Mouse (Mus musculus) spleen, postnatal 14 days (tissue): ENCODE results near the gene Pdzrn3.

ENCODE experiments used
- DNase-seq, 2 experiments: peaks; one replicate each; pipeline ENCODE4 v3.0.0; 2021 to 2022; ENCODE audit warnings: low spot score in 2 of 2

Gene Pdzrn3

DNA sequence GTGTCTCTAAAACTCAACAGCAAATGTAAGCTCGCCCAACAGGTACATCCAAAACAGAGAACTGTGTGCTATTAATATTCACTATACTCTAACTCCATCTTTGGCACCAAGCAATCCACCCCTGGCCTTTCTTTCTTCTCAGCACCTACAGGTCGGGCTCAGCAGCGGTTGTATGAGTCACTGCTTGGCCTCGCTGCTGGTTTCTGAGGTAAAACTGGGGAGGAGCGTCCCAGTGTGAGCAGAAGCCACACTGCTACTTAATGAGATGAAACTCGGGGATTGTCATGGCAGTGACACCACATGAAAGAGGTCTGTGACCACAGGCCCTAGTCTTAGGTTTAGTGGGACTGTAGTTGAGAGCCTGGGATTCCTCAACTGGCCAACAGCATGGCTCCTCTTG lies 120.3 kb downstream of the Pdzrn3 start:
- no peak for DNase-seq

DNA sequence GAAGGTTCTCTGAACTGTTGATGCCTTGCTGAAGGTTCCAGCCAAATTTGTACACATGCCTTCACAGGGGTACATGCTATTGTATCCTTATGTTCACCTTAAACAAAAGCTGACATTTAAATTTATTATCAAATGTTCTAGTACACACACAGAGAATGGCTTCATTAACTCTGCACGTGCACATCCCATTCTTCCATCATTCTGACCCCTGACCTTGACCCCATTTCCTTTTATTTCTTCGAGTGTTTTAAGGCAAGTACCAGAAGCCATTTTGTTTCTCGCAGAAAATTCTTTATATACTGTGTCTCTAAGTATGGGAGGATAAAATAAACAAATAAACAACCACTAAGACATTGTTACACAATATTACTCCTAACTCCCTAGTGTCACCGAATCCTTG lies 123.0 kb downstream of the Pdzrn3 start:
- no peak for DNase-seq

DNA sequence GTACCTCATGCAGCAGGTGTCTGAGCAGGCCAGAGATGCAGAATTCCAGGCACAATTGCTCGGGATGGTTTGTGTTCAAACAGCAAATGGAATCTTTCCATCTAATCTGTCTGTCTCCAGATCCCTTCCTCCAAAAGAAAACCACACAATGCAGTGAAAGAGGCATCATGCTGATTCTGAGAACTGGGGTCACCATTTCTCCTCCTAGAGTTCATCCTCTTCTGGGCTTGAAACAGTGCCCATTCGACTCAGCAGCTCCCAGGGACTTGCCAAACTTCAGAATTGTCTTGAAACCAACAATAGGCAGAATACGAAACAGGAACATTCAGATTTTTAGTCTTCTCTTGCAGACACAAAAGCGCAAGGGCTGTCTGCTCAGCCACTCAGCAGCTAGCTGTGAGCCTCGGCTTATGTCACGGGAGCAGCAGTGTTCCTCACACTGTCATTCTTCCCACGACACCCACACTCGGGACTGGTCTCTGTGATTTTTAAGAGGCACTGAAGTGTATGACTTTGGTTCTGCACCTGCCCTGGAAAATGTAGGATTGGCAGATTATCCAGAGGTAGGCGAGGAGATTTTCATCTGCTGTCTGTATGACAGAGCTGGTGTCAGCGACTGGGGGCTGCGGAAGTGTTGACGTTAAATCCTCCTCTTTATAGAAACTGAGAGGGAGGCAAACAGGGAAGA lies 125.6 kb downstream of the Pdzrn3 start:
- DNase-seq: no peak

- DNase-seq: no peak
Measured at GRCm38 (mm10) chr6:101251160-101251559, 126.5 kb downstream of the Pdzrn3 start.

GRCm38 (mm10) chr6:101246137-101246536 lies 131.6 kb downstream of the Pdzrn3 start:
- DNase-seq: no peak

- no peak for DNase-seq
Measured at GRCm38 (mm10) chr6:101244355-101244754, 133.3 kb downstream of the Pdzrn3 start.

GRCm38 (mm10) chr6:101243189-101243815 lies 134.4 kb downstream of the Pdzrn3 start:
- no peak for DNase-seq

DNA sequence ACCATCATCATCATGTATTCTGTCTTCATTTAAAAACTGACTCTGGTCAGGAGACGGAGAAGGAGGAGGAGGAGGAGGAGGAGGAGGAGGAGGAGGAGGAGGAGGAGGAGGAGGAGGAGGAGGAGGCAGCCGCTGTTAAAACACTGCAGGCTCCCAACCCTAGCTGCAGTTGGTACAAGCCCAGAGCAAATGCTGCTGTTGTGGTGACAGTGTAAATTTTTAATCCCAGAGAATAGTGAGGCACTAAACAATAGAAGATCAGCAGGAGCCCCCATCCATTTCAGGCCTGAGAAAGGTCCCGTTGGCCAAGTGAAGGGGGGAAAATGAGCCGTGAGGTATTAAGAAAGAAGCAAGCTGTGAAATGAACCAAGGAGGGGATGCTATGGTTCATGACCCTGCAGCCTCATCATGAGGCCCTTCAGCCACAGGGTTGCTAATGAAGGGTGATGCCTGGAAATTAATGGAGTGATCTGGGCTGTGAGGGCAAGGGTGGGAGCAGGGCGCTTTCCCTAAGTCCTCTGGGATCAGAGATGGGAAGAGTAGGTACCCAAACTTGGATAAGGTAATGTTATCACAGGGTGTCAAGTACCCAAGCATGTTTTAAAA lies 141.0 kb downstream of the Pdzrn3 start:
- no peak for DNase-seq

DNA sequence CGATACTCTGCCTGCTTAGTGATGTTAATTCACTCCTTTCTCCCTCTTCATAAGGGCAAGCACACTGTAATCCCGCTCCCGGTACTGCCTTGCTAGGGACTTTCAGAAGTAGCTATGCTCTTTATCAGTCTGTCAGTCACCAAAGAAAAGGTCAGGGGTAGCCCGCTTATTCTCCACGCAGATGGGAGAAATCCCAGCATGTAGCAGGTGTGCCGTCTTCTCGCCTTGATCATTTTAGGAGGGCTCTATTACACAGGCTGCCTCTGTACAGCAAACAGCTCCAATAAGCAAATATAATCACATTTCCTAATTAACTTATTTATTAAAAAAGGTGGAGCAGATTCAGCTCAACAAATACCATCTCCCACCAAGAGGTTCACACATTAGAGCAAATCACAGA lies 141.5 kb downstream of the Pdzrn3 start:
- DNase-seq: no peak

- no peak for DNase-seq
Measured at GRCm38 (mm10) chr6:101234349-101234748, 143.3 kb downstream of the Pdzrn3 start.

DNA sequence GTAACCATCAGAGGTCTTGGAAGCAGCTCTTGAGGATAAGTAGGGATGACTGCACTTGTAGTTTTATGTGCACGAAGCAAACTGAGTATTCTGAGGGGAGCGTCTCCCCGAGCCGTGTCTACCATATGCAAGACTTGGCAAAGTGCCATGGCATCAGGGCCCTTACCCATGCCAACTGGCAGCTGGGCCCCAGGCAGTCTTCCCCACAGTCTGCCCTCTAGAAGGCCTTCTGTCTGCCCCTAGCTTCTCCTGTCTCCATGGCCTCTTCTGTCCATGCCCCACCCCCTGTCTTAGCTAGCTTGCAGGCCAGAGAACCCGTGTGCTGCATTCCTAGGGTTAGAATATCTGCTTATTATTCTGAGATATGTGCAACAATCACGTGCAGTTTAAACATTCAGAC lies 144.0 kb downstream of the Pdzrn3 start:
- DNase-seq: no peak

DNA sequence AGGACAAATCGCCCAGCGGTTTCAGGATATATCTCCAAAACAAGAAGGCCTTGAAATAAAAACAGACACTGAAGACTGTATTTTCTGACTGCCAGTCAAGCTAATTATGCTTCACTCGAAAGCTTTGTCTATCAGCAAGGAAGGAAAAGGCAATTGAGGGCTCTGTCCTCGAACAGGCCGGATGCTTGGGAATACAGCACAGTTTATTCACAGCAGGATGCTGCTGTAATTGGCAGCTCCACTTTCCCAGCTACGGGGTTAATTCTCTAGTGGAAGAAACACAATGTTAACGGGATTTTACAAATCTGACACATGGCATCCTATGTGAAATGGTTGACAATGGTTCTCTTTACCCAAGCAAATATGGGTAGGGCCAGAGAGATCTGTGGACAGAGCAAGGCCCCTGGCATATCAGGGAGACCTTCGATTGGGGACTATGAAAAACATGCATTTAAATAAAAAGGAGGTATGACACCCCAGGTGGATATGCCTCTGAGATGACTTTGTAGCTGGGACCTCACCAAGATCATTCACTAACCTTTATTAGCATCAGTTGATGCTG lies 150.3 kb downstream of the Pdzrn3 start:
- no peak for DNase-seq

- no peak for DNase-seq
Measured at GRCm38 (mm10) chr6:101220307-101220706, 157.4 kb downstream of the Pdzrn3 start.

GRCm38 (mm10) chr6:101219004-101219403 lies 158.7 kb downstream of the Pdzrn3 start:
- no peak for DNase-seq

DNA sequence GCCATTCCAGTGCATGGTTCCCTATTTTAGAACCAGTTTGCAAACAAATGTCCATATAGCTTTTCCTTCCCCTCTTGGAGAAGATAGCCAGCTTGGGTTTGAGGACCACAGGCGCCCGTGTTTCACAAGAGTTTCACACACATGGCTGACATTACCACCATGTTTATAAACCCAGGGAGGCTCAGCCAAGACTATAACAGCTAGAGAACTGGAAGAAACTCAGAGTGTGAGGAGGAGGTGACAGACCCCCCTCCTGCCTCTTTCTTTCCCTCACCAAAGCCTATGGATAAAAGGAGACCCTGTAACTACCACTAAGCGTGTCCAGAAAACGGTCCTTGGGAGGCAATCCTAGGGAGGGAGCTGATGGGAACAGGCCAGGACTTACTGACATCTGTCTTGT lies 159.5 kb downstream of the Pdzrn3 start:
- no peak for DNase-seq

GRCm38 (mm10) chr6:101217756-101218155 lies 159.9 kb downstream of the Pdzrn3 start:
- DNase-seq: no peak

- DNase-seq: no peak
Measured at GRCm38 (mm10) chr6:101215436-101215791, 162.3 kb downstream of the Pdzrn3 start.

- no peak for DNase-seq
Measured at GRCm38 (mm10) chr6:101214734-101215435, 162.8 kb downstream of the Pdzrn3 start.

DNA sequence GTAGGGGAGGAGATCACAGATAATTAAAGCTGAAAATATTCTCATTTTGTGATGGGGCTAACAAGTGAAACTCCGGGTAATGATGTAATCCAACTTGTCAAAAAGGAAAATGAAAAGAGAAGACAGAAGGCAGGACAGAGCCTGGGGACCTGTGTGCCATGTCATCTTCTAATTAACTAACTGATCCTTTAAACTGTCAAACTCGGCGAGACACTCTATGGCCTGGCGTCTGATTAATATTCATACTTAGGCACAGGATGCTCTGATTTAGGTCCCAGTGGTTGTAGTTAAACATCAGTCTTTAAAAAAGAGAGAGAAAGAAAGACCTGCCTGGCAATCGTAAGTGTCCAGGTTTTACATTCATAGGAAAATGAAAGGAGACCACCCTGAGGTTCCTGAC lies 164.6 kb downstream of the Pdzrn3 start:
- no peak for DNase-seq

DNA sequence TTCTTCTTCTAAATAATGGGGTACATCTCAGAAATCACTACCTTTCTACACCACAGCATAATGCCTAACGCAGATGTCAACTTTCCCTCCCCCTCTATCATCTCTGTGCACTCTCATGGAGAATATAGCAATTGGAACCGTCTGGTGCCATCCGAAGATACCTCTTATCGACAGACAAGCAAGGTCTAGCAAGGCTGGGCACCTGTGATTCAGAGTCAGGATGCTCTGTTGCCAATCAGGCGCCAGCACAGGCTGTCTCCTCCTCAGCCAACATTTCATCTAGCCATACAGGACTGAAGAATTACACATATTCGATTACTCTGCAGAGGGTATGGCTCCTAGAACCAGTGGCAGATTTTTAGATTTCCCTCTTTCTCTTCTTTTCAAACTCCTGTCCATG lies 165.6 kb downstream of the Pdzrn3 start:
- DNase-seq: no peak

DNA sequence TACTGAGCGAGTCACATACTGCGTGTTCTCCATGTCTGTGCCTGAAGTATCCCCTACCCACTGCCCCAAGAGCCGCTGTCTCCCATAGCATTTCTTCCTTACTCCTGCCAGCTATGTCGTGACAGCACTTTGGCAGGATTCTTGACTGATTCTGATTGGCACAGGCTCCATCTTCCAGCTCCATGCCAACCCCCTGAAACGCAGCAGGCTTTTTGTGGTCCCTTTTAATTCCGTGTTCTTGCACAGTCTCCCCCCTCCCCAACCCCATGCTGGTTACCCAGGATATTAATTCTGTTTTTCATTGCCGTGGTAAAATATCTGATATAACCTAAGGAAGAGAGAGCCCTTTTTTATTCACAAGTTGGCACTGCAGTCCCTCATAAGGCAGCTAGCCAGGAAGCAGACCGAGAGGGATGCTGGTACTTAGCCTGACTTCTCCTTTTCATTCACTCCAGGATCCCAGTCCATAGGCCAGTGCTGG lies 166.3 kb downstream of the Pdzrn3 start:
- DNase-seq: no peak

- no peak for DNase-seq
Measured at GRCm38 (mm10) chr6:101198943-101199298, 178.8 kb downstream of the Pdzrn3 start.
